Mouse (Mus musculus): ENCODE measurements at regions not wholly inside any gene's neighbourhood (a gene's known extent, or its start where the extent isn't known, plus 50 kb on each side); places are given as distances from the start of the nearest gene placed in this dataset.

- TF ChIP-seq POLR2A (IDR thresholded peaks at IDR 0.05; ENCODE audit: control insufficient read depth, extremely low read depth, insufficient read depth, low read length, poor library complexity): no peak
- no peak for TF ChIP-seq CTCF (IDR thresholded peaks at IDR 0.05; ENCODE audit: borderline replicate concordance, control insufficient read depth, extremely low read depth, insufficient read depth, low read length, poor library complexity)
- Histone ChIP-seq H3K27me3 (ENCODE audit: control insufficient read depth, insufficient read depth, low read length) (no peaks in the 10 kb centered on the region), H3K27ac (ENCODE audit: control insufficient read depth, insufficient read depth, low read length) (no peak overlapping the region), H3K4me3 (ENCODE audit: control insufficient read depth, insufficient read depth, low read length) (no peak overlapping the region), H3K4me1 (replicated peaks; ENCODE audit: control insufficient read depth, insufficient read depth, low read length) (no peaks in the 10 kb centered on the region), H3K36me3 (ENCODE audit: control insufficient read depth, insufficient read depth, low read length) (no peaks in the 10 kb centered on the region)
- DNase-seq: no peak
- WGBS: 80% methylated on average over 7 of the region's 7 CpGs
Measured at GRCm38 (mm10) chr12:70523379-70523778, 70.5 kb downstream of the Tmx1 start.

- WGBS: 30% methylated on average over 4 of the region's 4 CpGs
- no peak overlapping the region for H3K4me3 ChIP-seq (ENCODE audit: control insufficient read depth, insufficient read depth, low read length)
- H3K4me1 ChIP-seq (replicated peaks; ENCODE audit: control insufficient read depth, insufficient read depth, low read length): no peaks in the 10 kb centered on the region
- no peaks in the 10 kb centered on the region for H3K27me3 ChIP-seq (ENCODE audit: control insufficient read depth, insufficient read depth, low read length)
- H3K36me3 ChIP-seq (ENCODE audit: control insufficient read depth, insufficient read depth, low read length): no peaks in the 10 kb centered on the region
- H3K27ac ChIP-seq (ENCODE audit: control insufficient read depth, insufficient read depth, low read length): no peak overlapping the region
- TF ChIP-seq CTCF (IDR thresholded peaks at IDR 0.05; ENCODE audit: borderline replicate concordance, control insufficient read depth, extremely low read depth, insufficient read depth, low read length, poor library complexity): no peak
- no peak for TF ChIP-seq POLR2A (IDR thresholded peaks at IDR 0.05; ENCODE audit: control insufficient read depth, extremely low read depth, insufficient read depth, low read length, poor library complexity)
- no peak for DNase-seq
Measured at GRCm38 (mm10) chr12:70524703-70525102, 71.8 kb downstream of the Tmx1 start.

DNA sequence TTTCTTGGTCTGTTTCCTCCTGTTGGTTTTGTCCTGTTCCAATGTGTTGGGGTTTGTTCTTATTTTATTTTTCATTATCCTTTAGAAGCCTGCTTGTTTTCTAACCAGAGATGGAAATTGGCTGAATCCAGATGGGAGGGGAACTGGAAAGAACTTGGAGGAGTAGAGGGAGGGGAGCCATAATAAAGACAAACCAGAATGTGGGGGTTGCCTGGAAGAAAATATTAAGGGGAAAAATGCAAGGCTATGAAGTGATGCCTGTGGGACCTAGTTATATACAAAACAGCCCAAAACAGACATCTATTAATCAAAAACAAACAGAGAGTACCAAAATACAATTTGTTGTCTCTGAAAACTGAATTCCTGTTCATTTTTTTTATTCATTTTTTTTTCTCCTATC is 78.8 kb downstream of the Tmx1 start:
- Histone ChIP-seq H3K36me3 (ENCODE audit: control insufficient read depth, insufficient read depth, low read length) (no peaks in the 10 kb centered on the region), H3K27ac (ENCODE audit: control insufficient read depth, insufficient read depth, low read length) (no peak overlapping the region), H3K27me3 (ENCODE audit: control insufficient read depth, insufficient read depth, low read length) (no peaks in the 10 kb centered on the region), H3K4me3 (ENCODE audit: control insufficient read depth, insufficient read depth, low read length) (no peak overlapping the region), H3K4me1 (replicated peaks; ENCODE audit: control insufficient read depth, insufficient read depth, low read length) (no peaks in the 10 kb centered on the region)
- TF ChIP-seq POLR2A (IDR thresholded peaks at IDR 0.05; ENCODE audit: control insufficient read depth, extremely low read depth, insufficient read depth, low read length, poor library complexity) (no peak), CTCF (IDR thresholded peaks at IDR 0.05; ENCODE audit: borderline replicate concordance, control insufficient read depth, extremely low read depth, insufficient read depth, low read length, poor library complexity) (no peak)
- DNase-seq: no peak

GRCm38 (mm10) chr12:70532225-70532624 is 79.3 kb downstream of the Tmx1 start:
- Histone ChIP-seq H3K4me3 (ENCODE audit: control insufficient read depth, insufficient read depth, low read length) (no peak overlapping the region), H3K36me3 (ENCODE audit: control insufficient read depth, insufficient read depth, low read length) (no peaks in the 10 kb centered on the region), H3K4me1 (replicated peaks; ENCODE audit: control insufficient read depth, insufficient read depth, low read length) (no peaks in the 10 kb centered on the region), H3K27ac (ENCODE audit: control insufficient read depth, insufficient read depth, low read length) (no peak overlapping the region), H3K27me3 (ENCODE audit: control insufficient read depth, insufficient read depth, low read length) (no peaks in the 10 kb centered on the region)
- 85% methylated on average over 10 of the region's 10 CpGs for WGBS
- DNase-seq: no peak
- no peak for TF ChIP-seq CTCF (IDR thresholded peaks at IDR 0.05; ENCODE audit: borderline replicate concordance, control insufficient read depth, extremely low read depth, insufficient read depth, low read length, poor library complexity)
- no peak for TF ChIP-seq POLR2A (IDR thresholded peaks at IDR 0.05; ENCODE audit: control insufficient read depth, extremely low read depth, insufficient read depth, low read length, poor library complexity)

DNA sequence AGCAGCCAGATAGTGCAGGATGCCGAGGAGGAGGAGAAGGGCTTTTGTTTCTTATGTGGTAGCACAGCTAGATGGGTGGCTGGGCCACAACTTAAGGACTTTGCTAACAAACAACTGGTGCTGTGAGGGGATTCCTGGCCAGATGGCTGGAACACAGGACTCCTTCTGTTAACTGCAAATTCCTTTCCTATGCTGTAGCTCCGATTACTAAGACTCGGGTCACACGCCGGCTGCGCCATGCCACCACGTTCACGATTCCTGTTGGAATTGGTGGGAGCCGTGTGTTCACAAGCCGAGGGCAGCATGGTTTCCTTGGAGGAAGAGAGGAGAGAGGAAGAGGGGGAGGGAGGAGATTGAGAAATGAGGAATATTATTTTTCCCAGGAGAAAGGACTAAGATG is 79.9 kb downstream of the Tmx1 start:
- DNase-seq: no peak
- TF ChIP-seq CTCF (IDR thresholded peaks at IDR 0.05; ENCODE audit: borderline replicate concordance, control insufficient read depth, extremely low read depth, insufficient read depth, low read length, poor library complexity): no peak
- TF ChIP-seq POLR2A (IDR thresholded peaks at IDR 0.05; ENCODE audit: control insufficient read depth, extremely low read depth, insufficient read depth, low read length, poor library complexity): no peak
- Histone ChIP-seq H3K36me3 (ENCODE audit: control insufficient read depth, insufficient read depth, low read length) (no peaks in the 10 kb centered on the region), H3K27me3 (ENCODE audit: control insufficient read depth, insufficient read depth, low read length) (no peaks in the 10 kb centered on the region), H3K27ac (ENCODE audit: control insufficient read depth, insufficient read depth, low read length) (no peak overlapping the region), H3K4me1 (replicated peaks; ENCODE audit: control insufficient read depth, insufficient read depth, low read length) (no peaks in the 10 kb centered on the region), H3K4me3 (ENCODE audit: control insufficient read depth, insufficient read depth, low read length) (no peak overlapping the region)
- WGBS: 89% methylated on average over 10 of the region's 10 CpGs

- Histone ChIP-seq H3K4me3 (ENCODE audit: control insufficient read depth, insufficient read depth, low read length) (no peak overlapping the region), H3K36me3 (ENCODE audit: control insufficient read depth, insufficient read depth, low read length) (no peaks in the 10 kb centered on the region), H3K27me3 (ENCODE audit: control insufficient read depth, insufficient read depth, low read length) (no peaks in the 10 kb centered on the region), H3K4me1 (replicated peaks; ENCODE audit: control insufficient read depth, insufficient read depth, low read length) (no peaks in the 10 kb centered on the region), H3K27ac (ENCODE audit: control insufficient read depth, insufficient read depth, low read length) (no peak overlapping the region)
- no peak for DNase-seq
- no peak for TF ChIP-seq POLR2A (IDR thresholded peaks at IDR 0.05; ENCODE audit: control insufficient read depth, extremely low read depth, insufficient read depth, low read length, poor library complexity)
- no peak for TF ChIP-seq CTCF (IDR thresholded peaks at IDR 0.05; ENCODE audit: borderline replicate concordance, control insufficient read depth, extremely low read depth, insufficient read depth, low read length, poor library complexity)
- WGBS: 87% methylated on average over 12 of the region's 12 CpGs
Measured at GRCm38 (mm10) chr12:70533375-70533935, 80.6 kb downstream of the Tmx1 start.

GRCm38 (mm10) chr12:70539124-70539523 is 86.2 kb downstream of the Tmx1 start:
- no peaks in the 10 kb centered on the region for H3K27me3 ChIP-seq (ENCODE audit: control insufficient read depth, insufficient read depth, low read length)
- H3K4me1 ChIP-seq (replicated peaks; ENCODE audit: control insufficient read depth, insufficient read depth, low read length): no peaks in the 10 kb centered on the region
- no peak for DNase-seq
- TF ChIP-seq POLR2A (IDR thresholded peaks at IDR 0.05; ENCODE audit: control insufficient read depth, extremely low read depth, insufficient read depth, low read length, poor library complexity) (no peak), CTCF (IDR thresholded peaks at IDR 0.05; ENCODE audit: borderline replicate concordance, control insufficient read depth, extremely low read depth, insufficient read depth, low read length, poor library complexity) (no peak)
- H3K27ac ChIP-seq (ENCODE audit: control insufficient read depth, insufficient read depth, low read length): no peak overlapping the region
- H3K36me3 ChIP-seq (ENCODE audit: control insufficient read depth, insufficient read depth, low read length): no peaks in the 10 kb centered on the region
- H3K4me3 ChIP-seq (ENCODE audit: control insufficient read depth, insufficient read depth, low read length): no peak overlapping the region
- 97% methylated on average over 4 of the region's 4 CpGs for WGBS

All from thymus, adult 2 months (tissue).